Mouse (Mus musculus) forebrain, embryonic 15.5 days (tissue): Measurements from ENCODE around the gene Clec2i. TPM values are rescaled to one million over a fixed set of nuclear protein-coding genes. Genes with fewer than 3 reads are reported as not detected.
A peak's percentile ranks its signal among the peaks of the same experiment; 100 is the strongest.

Experiments
- ATAC-seq: fragments of 200-750 bp; cut with Nextera tagmentation; replicated peaks from 2 replicates; pipeline ENCODE4 v1.8.0; 2017; ENCODE audit warnings: mild to moderate bottlenecking, moderate TSS enrichment, moderate library complexity
- H3K27ac ChIP-seq: fragments of 300-500 bp; sonication (generic); replicated peaks from 2 replicates; pipeline ENCODE4 v1.5.1; 2015; ENCODE audit warnings: mild to moderate bottlenecking, inconsistent platforms
- H3K27me3 ChIP-seq: fragments of 300-500 bp; sonication (generic); 2 replicates; pipeline ENCODE4 v1.6.1; 2015; ENCODE audit warnings: inconsistent platforms
- H3K36me3 ChIP-seq: fragments of 300-500 bp; sonication (generic); 2 replicates; pipeline ENCODE4 v1.6.1; 2015; ENCODE audit warnings: mild to moderate bottlenecking, inconsistent platforms
- H3K4me1 ChIP-seq: fragments of 300-500 bp; sonication (generic); 2 replicates; pipeline ENCODE4 v1.6.1; 2015; ENCODE audit warnings: inconsistent platforms
- H3K4me2 ChIP-seq: fragments of 300-500 bp; sonication (generic); replicated peaks from 2 replicates; pipeline ENCODE4 v1.6.1; 2015; ENCODE audit warnings: mild to moderate bottlenecking, inconsistent platforms
- H3K4me3 ChIP-seq: fragments of 300-500 bp; sonication (generic); 2 replicates; pipeline ENCODE4 v1.5.1; 2015; ENCODE audit warnings: mild to moderate bottlenecking, inconsistent platforms
- H3K9ac ChIP-seq: fragments of 300-500 bp; sonication (generic); replicated peaks from 2 replicates; pipeline ENCODE4 v1.6.1; 2015; ENCODE audit warnings: mild to moderate bottlenecking, inconsistent platforms
- H3K9me3 ChIP-seq: fragments of 300-500 bp; sonication (generic); 2 replicates; pipeline ENCODE4 v1.6.1; 2016; ENCODE audit warnings: inconsistent platforms
- WGBS: fragments of 180-500 bp; shearing (Covaris S2); methylation state at CpG from one replicate; pipeline ENCODE4 v1.1.7; 2015; ENCODE audit warnings: mixed read lengths; 5-methylcytosine and 5-hydroxymethylcytosine counted together
- polyA plus RNA-seq: library from polyadenylated mRNA; unstranded; fragments of >200 nt; fragmentation: Nextera tagmentation; extraction: Ambion mirVana; gene quantifications from 2 replicates; pipeline ENCODE4 v1.2.1, GENCODE M21; 2015

Gene Clec2i
- polyA plus RNA-seq, 1 experiment from 2014 or later, result not detected

DNA sequence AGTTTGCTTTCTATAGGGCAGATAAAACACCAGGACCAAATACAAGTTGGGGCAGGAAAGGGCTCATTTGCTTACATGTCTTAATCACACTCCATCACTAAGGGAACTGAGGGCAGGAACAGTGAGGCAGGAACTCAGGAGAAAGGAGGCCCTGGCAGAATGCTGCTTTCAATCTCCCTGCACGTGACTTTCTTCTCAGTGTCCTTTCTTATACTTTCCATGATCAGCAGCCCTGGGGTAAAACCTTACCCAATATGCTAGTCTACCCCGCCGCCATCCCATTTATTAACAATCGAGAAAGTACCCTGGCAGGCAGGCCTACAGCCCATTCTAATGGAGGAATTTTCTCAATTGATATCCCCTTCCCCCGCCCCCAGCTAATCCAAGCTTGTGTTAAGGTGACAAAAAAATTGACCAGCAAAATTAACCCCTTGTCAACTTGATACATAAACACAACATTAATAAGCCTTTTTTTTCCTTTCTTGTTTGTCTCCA is 42.8 kb upstream of the Clec2i start:
- no peak overlapping the region for H3K27ac ChIP-seq
- H3K9ac ChIP-seq, result no peak overlapping the region
- peaks cover 21% of the 10 kb centered on the region for H3K4me1 ChIP-seq
- no peaks in the 10 kb centered on the region for H3K36me3 ChIP-seq
- peak overlapping the region; percentile 99; the same call in 1 of the 2 replicates for H3K4me3 ChIP-seq
- H3K27me3 ChIP-seq, result no peaks in the 10 kb centered on the region
- H3K4me2 ChIP-seq, result peak overlapping the region; percentile 60
- WGBS, result 59% methylated on average over 5 of the region's 5 CpGs
- no peaks in the 10 kb centered on the region for H3K9me3 ChIP-seq
- no peak for ATAC-seq

GRCm38 (mm10) chr6:128845319-128845979 is 41.9 kb upstream of the Clec2i start:
- Histone ChIP-seq H3K9ac (no peak overlapping the region), H3K27me3 (no peaks in the 10 kb centered on the region), H3K36me3 (no peaks in the 10 kb centered on the region), H3K4me3 (no peak overlapping the region), H3K27ac (no peak overlapping the region), H3K4me1 (peaks cover 16% of the 10 kb centered on the region), H3K4me2 (no peak overlapping the region), H3K9me3 (no peaks in the 10 kb centered on the region)
- ATAC-seq, result no peak
- 27% methylated on average over 7 of the region's 7 CpGs for WGBS

DNA sequence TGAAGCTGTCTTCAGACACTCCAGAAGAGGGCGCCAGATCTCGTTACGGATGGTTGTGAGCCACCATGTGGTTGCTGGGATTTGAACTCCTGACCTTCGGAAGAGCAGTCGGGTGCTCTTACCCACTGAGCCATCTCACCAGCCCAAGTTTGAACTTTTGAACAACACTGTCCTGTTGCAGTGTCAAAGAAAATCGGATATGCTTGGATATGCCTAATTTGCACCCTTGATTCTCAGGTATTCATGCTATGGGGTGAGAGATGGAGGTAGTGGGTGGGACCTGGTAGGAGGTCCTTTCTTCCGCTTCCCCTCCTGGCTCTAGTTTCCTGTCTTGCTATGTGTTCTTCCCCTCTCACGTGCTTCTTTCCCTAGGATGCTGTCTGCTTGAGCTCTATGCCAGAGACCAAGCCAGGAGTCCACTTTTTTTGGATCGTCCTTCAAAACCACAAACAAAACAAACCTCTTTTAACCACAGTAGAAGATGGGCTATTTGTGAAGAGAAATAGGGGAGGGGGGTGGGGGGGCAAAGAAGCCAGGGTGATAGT is 41.3 kb upstream of the Clec2i start:
- Histone ChIP-seq H3K9me3 (no peaks in the 10 kb centered on the region), H3K4me3 (no peak overlapping the region), H3K4me2 (no peak overlapping the region), H3K36me3 (no peaks in the 10 kb centered on the region), H3K27me3 (no peaks in the 10 kb centered on the region), H3K9ac (no peak overlapping the region), H3K27ac (no peak overlapping the region), H3K4me1 (peaks cover 16% of the 10 kb centered on the region)
- ATAC-seq, result no peak
- whole genome bisulfite sequencing, result 66% methylated on average over 8 of the region's 9 CpGs

DNA sequence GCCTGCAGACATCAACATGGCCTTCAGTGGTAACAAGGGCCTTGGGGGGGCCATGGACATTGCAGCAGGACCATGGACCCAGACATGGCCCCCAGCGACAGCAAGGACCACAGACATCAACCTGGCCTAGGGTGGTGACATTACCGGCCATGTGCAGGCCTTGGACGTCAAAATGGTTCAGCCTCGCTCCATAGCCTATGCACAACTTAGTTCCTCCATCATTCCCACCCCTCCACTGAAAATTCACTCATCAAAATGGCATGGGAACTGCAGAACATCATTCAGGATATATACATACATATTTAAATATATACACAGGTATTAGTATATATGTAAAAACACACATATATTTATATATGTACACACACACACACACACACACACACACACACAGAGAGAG is 40.0 kb upstream of the Clec2i start:
- no peaks in the 10 kb centered on the region for H3K27me3 ChIP-seq
- no peak for ATAC-seq
- peaks cover 9% of the 10 kb centered on the region for H3K4me1 ChIP-seq
- H3K27ac ChIP-seq, result no peak overlapping the region
- no peak overlapping the region for H3K4me2 ChIP-seq
- no peak overlapping the region for H3K9ac ChIP-seq
- 89% methylated on average over 4 of the region's 4 CpGs for WGBS
- no peaks in the 10 kb centered on the region for H3K9me3 ChIP-seq
- H3K36me3 ChIP-seq, result no peaks in the 10 kb centered on the region
- no peak overlapping the region for H3K4me3 ChIP-seq

- no peak overlapping the region for H3K4me3 ChIP-seq
- ATAC-seq, result 0 out of 2 replicates have a peak, but pooled peaks have one; percentile 20
- 52% methylated on average over 2 of the region's 2 CpGs for WGBS
Measured at GRCm38 (mm10) chr6:128849902-128850301, 37.5 kb upstream of the Clec2i start.

GRCm38 (mm10) chr6:128850671-128851070 is 36.7 kb upstream of the Clec2i start:
- H3K36me3 ChIP-seq, result no peaks in the 10 kb centered on the region
- no peak overlapping the region for H3K4me3 ChIP-seq
- H3K9ac ChIP-seq, result no peak overlapping the region
- no peak for ATAC-seq
- 84% methylated on average over 2 of the region's 2 CpGs for WGBS
- H3K27ac ChIP-seq, result no peak overlapping the region
- no peaks in the 10 kb centered on the region for H3K9me3 ChIP-seq
- H3K4me2 ChIP-seq, result no peak overlapping the region
- H3K4me1 ChIP-seq, result no peaks in the 10 kb centered on the region
- H3K27me3 ChIP-seq, result no peaks in the 10 kb centered on the region

More at GRCm38 (mm10) chr6:128849902-128850301, 37.5 kb upstream of the Clec2i start:
- H3K9me3 ChIP-seq, result no peaks in the 10 kb centered on the region
- H3K4me1 ChIP-seq, result no peaks in the 10 kb centered on the region
- H3K27ac ChIP-seq, result no peak overlapping the region
- no peaks in the 10 kb centered on the region for H3K36me3 ChIP-seq
- no peak overlapping the region for H3K4me2 ChIP-seq
- H3K27me3 ChIP-seq, result no peaks in the 10 kb centered on the region
- no peak overlapping the region for H3K9ac ChIP-seq

DNA sequence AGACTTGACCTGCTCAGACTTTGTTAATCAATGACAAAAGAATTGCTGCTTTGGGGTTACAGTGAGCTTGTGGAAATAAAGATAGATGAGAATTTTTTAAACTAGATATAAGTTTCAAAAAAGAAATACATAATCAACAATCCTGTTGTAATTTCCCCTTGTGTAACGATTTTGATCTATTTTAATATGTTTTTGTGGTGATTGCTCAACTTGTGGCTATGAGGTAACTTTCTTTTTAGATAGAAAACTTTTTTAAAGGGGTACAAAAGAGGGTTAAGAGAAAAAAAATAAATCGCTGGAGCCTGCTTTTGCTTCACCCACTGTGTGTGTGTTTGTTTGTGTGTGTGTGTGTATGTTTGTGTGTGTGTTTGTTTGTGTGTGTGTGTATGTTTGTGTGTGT is 36.2 kb upstream of the Clec2i start:
- no peaks in the 10 kb centered on the region for H3K9me3 ChIP-seq
- no peak for ATAC-seq
- H3K27ac ChIP-seq, result no peak overlapping the region
- H3K4me2 ChIP-seq, result no peak overlapping the region
- H3K27me3 ChIP-seq, result no peaks in the 10 kb centered on the region
- no peak overlapping the region for H3K9ac ChIP-seq
- no peaks in the 10 kb centered on the region for H3K36me3 ChIP-seq
- no peak overlapping the region for H3K4me3 ChIP-seq
- H3K4me1 ChIP-seq, result no peaks in the 10 kb centered on the region
- WGBS, result 87% methylated on average over 2 of the region's 2 CpGs

GRCm38 (mm10) chr6:128852766-128853165 is 34.6 kb upstream of the Clec2i start:
- ATAC-seq, result no peak
- Histone ChIP-seq H3K27ac (no peak overlapping the region), H3K4me3 (no peak overlapping the region)

GRCm38 (mm10) chr6:128854024-128854820 is 33.2 kb upstream of the Clec2i start:
- Histone ChIP-seq H3K4me2 (no peak overlapping the region), H3K9ac (no peak overlapping the region; the same call in 1 of the 2 replicates), H3K27ac (no peak overlapping the region), H3K4me1 (no peaks in the 10 kb centered on the region), H3K36me3 (no peaks in the 10 kb centered on the region), H3K9me3 (no peaks in the 10 kb centered on the region), H3K4me3 (no peak overlapping the region), H3K27me3 (no peaks in the 10 kb centered on the region)
- 44% methylated on average over 12 of the region's 12 CpGs for WGBS
- peak; percentile 78 for ATAC-seq

More at GRCm38 (mm10) chr6:128852766-128853165, 34.6 kb upstream of the Clec2i start:
- no peaks in the 10 kb centered on the region for H3K4me1 ChIP-seq
- no peaks in the 10 kb centered on the region for H3K9me3 ChIP-seq
- H3K36me3 ChIP-seq, result no peaks in the 10 kb centered on the region
- no peak overlapping the region for H3K9ac ChIP-seq
- no peaks in the 10 kb centered on the region for H3K27me3 ChIP-seq
- WGBS, result 85% methylated on average over 3 of the region's 3 CpGs
- H3K4me2 ChIP-seq, result no peak overlapping the region

GRCm38 (mm10) chr6:128854895-128855294 is 32.5 kb upstream of the Clec2i start:
- Histone ChIP-seq H3K36me3 (no peaks in the 10 kb centered on the region), H3K27me3 (no peaks in the 10 kb centered on the region), H3K27ac (no peak overlapping the region), H3K9me3 (no peaks in the 10 kb centered on the region), H3K4me2 (no peak overlapping the region), H3K9ac (no peak overlapping the region), H3K4me1 (no peaks in the 10 kb centered on the region), H3K4me3 (no peak overlapping the region)
- whole genome bisulfite sequencing, result 99% methylated on average over 3 of the region's 3 CpGs
- no peak for ATAC-seq

- Histone ChIP-seq H3K27ac (no peak overlapping the region), H3K4me1 (no peaks in the 10 kb centered on the region), H3K9ac (no peak overlapping the region), H3K36me3 (no peaks in the 10 kb centered on the region), H3K9me3 (no peaks in the 10 kb centered on the region), H3K4me3 (no peak overlapping the region), H3K4me2 (no peak overlapping the region), H3K27me3 (no peaks in the 10 kb centered on the region)
- ATAC-seq, result no peak
- WGBS, result 94% methylated on average over 1 of the region's 1 CpGs
Measured at GRCm38 (mm10) chr6:128855477-128855876, 31.9 kb upstream of the Clec2i start.

- Histone ChIP-seq H3K9me3 (no peaks in the 10 kb centered on the region), H3K27ac (no peak overlapping the region), H3K4me2 (no peak overlapping the region), H3K4me3 (no peak overlapping the region), H3K4me1 (no peaks in the 10 kb centered on the region), H3K9ac (no peak overlapping the region), H3K36me3 (no peaks in the 10 kb centered on the region), H3K27me3 (no peaks in the 10 kb centered on the region)
- peak; percentile 57; the same call in 1 of the 2 replicates for ATAC-seq
- 46% methylated on average over 5 of the region's 5 CpGs for WGBS
Measured at GRCm38 (mm10) chr6:128856250-128856649, 31.1 kb upstream of the Clec2i start.
